Mouse (Mus musculus) G1E (cell line): Measurements from ENCODE around the gene Jmjd1c. TPM values are rescaled to one million over a fixed set of nuclear protein-coding genes. Genes with fewer than 3 reads are reported as not detected.
A peak's percentile ranks its signal among the peaks of the same experiment; 100 is the strongest.

ENCODE experiments used
- ATAC-seq: 2 replicates; pipeline ENCODE4 v1.8.0; 2016; ENCODE audit warnings: mild to moderate bottlenecking; ENCODE audit not compliant: insufficient number of reproducible peaks, poor library complexity, low FRiP score, severe bottlenecking; ENCODE audit errors: extremely low read depth
- DNase-seq: peaks from one replicate; pipeline ENCODE4 v3.0.0; 2012; ENCODE audit warnings: low spot score
- H3K27me3 ChIP-seq: 2 replicates; pipeline ENCODE4 v1.6.1; 2012; ENCODE audit warnings: mild to moderate bottlenecking, low read length, inconsistent platforms; ENCODE audit not compliant: insufficient read depth
- H3K36me3 ChIP-seq: replicated peaks from 2 replicates; pipeline ENCODE3; 2012; ENCODE audit warnings: mild to moderate bottlenecking, inconsistent platforms
- H3K4me1 ChIP-seq: 2 replicates; pipeline ENCODE4 v1.6.1; 2012; ENCODE audit warnings: low read depth, low read length, inconsistent platforms, mixed read lengths; ENCODE audit not compliant: insufficient read depth
- H3K4me3 ChIP-seq: 2 replicates; pipeline ENCODE4 v1.5.1; 2012; ENCODE audit warnings: low read depth, mild to moderate bottlenecking, inconsistent platforms, low read length, moderate library complexity, mixed read lengths
- H3K9me3 ChIP-seq: replicated peaks from 2 replicates; pipeline ENCODE4 v1.6.1; 2012; ENCODE audit warnings: inconsistent platforms
- CTCF ChIP-seq: IDR thresholded peaks from 2 replicates; pipeline ENCODE4 v1.5.1; 2012; ENCODE audit warnings: low read depth, low read length, inconsistent platforms, mixed read lengths
- GATA1 ChIP-seq: IDR thresholded peaks from 2 replicates; pipeline ENCODE4 v1.6.1; 2012; ENCODE audit warnings: borderline replicate concordance, low read length, inconsistent platforms, mixed read lengths
- GATA2 ChIP-seq: IDR thresholded peaks from 2 replicates; pipeline ENCODE4 v1.6.1; 2012; ENCODE audit warnings: low read depth, low read length, inconsistent platforms, borderline replicate concordance
- POLR2AphosphoS5 ChIP-seq: IDR thresholded peaks from 2 replicates; pipeline ENCODE4 v1.6.1; 2012; ENCODE audit warnings: low read depth, low read length, inconsistent platforms; ENCODE audit not compliant: insufficient replicate concordance
- TAL1 ChIP-seq: conservative IDR thresholded peaks from 2 replicates; pipeline ENCODE4 v1.6.1; 2012; ENCODE audit warnings: low read depth, low read length, inconsistent platforms, mixed read lengths
- polyA plus RNA-seq: library from polyadenylated mRNA; stranded (reverse); fragments of >175 nt; gene quantifications from 2 replicates; pipeline ENCODE4 v1.2.3, GENCODE M21; 2012
- total RNA-seq, 2 experiments: library from RNA; stranded (forward) in 1 of 2; stranded (reverse) in 1 of 2; fragments of 200-1000 nt in 1 of 2; fragments of >200 nt in 1 of 2; fragmentation: Nextera tagmentation in 1 of 2; gene quantifications; 2 replicates each; pipeline ENCODE4 v1.2.3; 2014 to 2017

Jmjd1c gene
- total and polyA plus RNA-seq, 3 experiments = 9.1 to 184 (median 102) TPM

- ATAC-seq = no peak
- no peaks in the 10 kb centered on the region for H3K27me3 ChIP-seq
- DNase-seq = no peak
- TF ChIP-seq GATA1 (no peak), CTCF (no peak), POLR2AphosphoS5 (no peak), GATA2 (no peak)
- peaks cover 3% of the 10 kb centered on the region for H3K9me3 ChIP-seq
- peaks cover 15% of the 10 kb centered on the region for H3K4me1 ChIP-seq
- peaks cover 44% of the 10 kb centered on the region for H3K36me3 ChIP-seq
- H3K4me3 ChIP-seq = no peak overlapping the region
Observed at GRCm38 (mm10) chr10:67090611-67091010, 5.3 kb upstream of the Jmjd1c start.

- ATAC-seq (no peak), DNase-seq (no peak)
- Histone ChIP-seq H3K4me1 (peaks cover 37% of the 10 kb centered on the region), H3K27me3 (no peaks in the 10 kb centered on the region), H3K4me3 (no peak overlapping the region), H3K9me3 (no peaks in the 10 kb centered on the region), H3K36me3 (peaks cover 34% of the 10 kb centered on the region)
- TF ChIP-seq GATA2 (no peak), POLR2AphosphoS5 (no peak), CTCF (no peak), TAL1 (no peak), GATA1 (no peak)
Observed at GRCm38 (mm10) chr10:67094922-67095321, 1.0 kb upstream of the Jmjd1c start.

- H3K27me3 ChIP-seq = no peaks in the 10 kb centered on the region
- H3K4me1 ChIP-seq = peaks cover 47% of the 10 kb centered on the region
- ATAC-seq = no peak
- TF ChIP-seq GATA2 (no peak), GATA1 (no peak), TAL1 (no peak), CTCF (no peak), POLR2AphosphoS5 (no peak)
- H3K4me3 ChIP-seq = peak within 1 kb of the TSS; percentile 94
- peaks cover 42% of the 10 kb centered on the region for H3K36me3 ChIP-seq
- H3K9me3 ChIP-seq = no peaks in the 10 kb centered on the region
- DNase-seq = peak; percentile 75
Observed at GRCm38 (mm10) chr10:67096621-67097436, 904 bp downstream of the Jmjd1c start, which contains the start of gene Reep3. TSS of gene Reep3 (minus strand) at chr10:67096945.

- H3K4me1 ChIP-seq = peaks cover 51% of the 10 kb centered on the region
- H3K27me3 ChIP-seq = no peaks in the 10 kb centered on the region
- DNase-seq (no peak), ATAC-seq (no peak)
- peaks cover 45% of the 10 kb centered on the region for H3K36me3 ChIP-seq
- no peaks in the 10 kb centered on the region for H3K9me3 ChIP-seq
- no peak for TF ChIP-seq CTCF
- no peak for TF ChIP-seq GATA2
- TF ChIP-seq GATA1 = no peak
- TF ChIP-seq TAL1 = no peak
- no peak for TF ChIP-seq POLR2AphosphoS5
- peak overlapping the region; percentile 94 for H3K4me3 ChIP-seq
Observed at GRCm38 (mm10) chr10:67097437-67098150, 1.7 kb downstream of the Jmjd1c start.

GRCm38 (mm10) chr10:67098408-67099050, 2.6 kb downstream of the Jmjd1c start:
- DNase-seq (peak; percentile 67), ATAC-seq (peak; percentile 81)
- H3K36me3 ChIP-seq = peaks cover 47% of the 10 kb centered on the region
- H3K9me3 ChIP-seq = no peaks in the 10 kb centered on the region
- no peaks in the 10 kb centered on the region for H3K27me3 ChIP-seq
- H3K4me3 ChIP-seq = no peak overlapping the region; the same call in 1 of the 2 replicates
- TF ChIP-seq CTCF (no peak), TAL1 (no peak), GATA1 (no peak), GATA2 (no peak), POLR2AphosphoS5 (no peak)
- peaks cover 58% of the 10 kb centered on the region for H3K4me1 ChIP-seq

- DNase-seq = no peak
- Histone ChIP-seq H3K4me1 (peaks cover 58% of the 10 kb centered on the region), H3K4me3 (no peak overlapping the region)
Observed at GRCm38 (mm10) chr10:67099183-67099929, 3.4 kb downstream of the Jmjd1c start.

More at GRCm38 (mm10) chr10:67099183-67099929, 3.4 kb downstream of the Jmjd1c start:
- no peak for ATAC-seq
- Histone ChIP-seq H3K27me3 (no peaks in the 10 kb centered on the region), H3K9me3 (no peaks in the 10 kb centered on the region), H3K36me3 (peaks cover 50% of the 10 kb centered on the region)
- TF ChIP-seq CTCF = no peak
- TF ChIP-seq POLR2AphosphoS5 = no peak
- TF ChIP-seq GATA2 = no peak
- no peak for TF ChIP-seq GATA1
- TF ChIP-seq TAL1 = no peak
